Mouse (Mus musculus) hindbrain, embryonic 14.5 days (tissue): ENCODE measurements around the gene Pced1b. TPM values are rescaled to one million over a fixed set of nuclear protein-coding genes. Genes with fewer than 3 reads are reported as not detected.
A peak's percentile ranks its signal among the peaks of the same experiment; 100 is the strongest.

Source experiments
- ATAC-seq: fragments of 200-750 bp; cut with Nextera tagmentation; 2 replicates; pipeline ENCODE4 v1.8.0; 2017; ENCODE audit warnings: moderate number of reproducible peaks, mild to moderate bottlenecking, moderate TSS enrichment, moderate library complexity; ENCODE audit not compliant: low FRiP score
- DNase-seq: peaks from one replicate; pipeline ENCODE4 v3.0.0-alpha.2; 2015; ENCODE audit warnings: low spot score
- H3K27ac ChIP-seq: fragments of 300-500 bp; sonication (generic); 2 replicates; pipeline ENCODE4 v1.5.1; 2014; ENCODE audit warnings: mild to moderate bottlenecking, moderate library complexity
- H3K27me3 ChIP-seq: fragments of 300-500 bp; sonication (generic); 2 replicates; pipeline ENCODE4 v1.6.1; 2014; ENCODE audit warnings: mild to moderate bottlenecking, low read length, mixed read lengths; ENCODE audit not compliant: control insufficient read depth, insufficient read depth
- H3K36me3 ChIP-seq: fragments of 300-500 bp; sonication (generic); replicated peaks from 2 replicates; pipeline ENCODE4 v1.6.1; 2014; ENCODE audit not compliant: control insufficient read depth, insufficient read depth
- H3K4me1 ChIP-seq: fragments of 300-500 bp; sonication (generic); replicated peaks from 2 replicates; pipeline ENCODE4 v1.6.1; 2014; ENCODE audit warnings: antibody characterized with exemption, low read length, mixed read lengths; ENCODE audit not compliant: control insufficient read depth, insufficient read depth
- H3K4me2 ChIP-seq: fragments of 300-500 bp; sonication (generic); replicated peaks from 2 replicates; pipeline ENCODE4 v1.6.1; 2014; ENCODE audit warnings: mild to moderate bottlenecking, moderate library complexity
- H3K4me3 ChIP-seq: fragments of 300-500 bp; sonication (generic); replicated peaks from 2 replicates; pipeline ENCODE4 v1.5.1; 2014; ENCODE audit warnings: mild to moderate bottlenecking, low read length
- H3K9ac ChIP-seq: fragments of 300-500 bp; sonication (generic); 2 replicates; pipeline ENCODE4 v1.6.1; 2014
- H3K9me3 ChIP-seq: fragments of 300-500 bp; sonication (generic); 2 replicates; pipeline ENCODE4 v1.6.1; 2016; ENCODE audit warnings: low read length; ENCODE audit not compliant: control insufficient read depth
- WGBS: fragments of 180-500 bp; shearing (Covaris S2); extraction: QIAGEN DNeasy Blood & Tissue Kit; methylation state at CpG from one replicate; pipeline ENCODE4 v1.1.7; 2014; 5-methylcytosine and 5-hydroxymethylcytosine counted together
- polyA plus RNA-seq: library from polyadenylated mRNA; unstranded; fragments of >200 nt; fragmentation: Nextera tagmentation; extraction: Ambion mirVana; gene quantifications from 2 replicates; pipeline ENCODE4 v1.2.1, GENCODE M21; 2014

Pced1b gene
- polyA plus RNA-seq, 1 experiment from 2014 or later, result 5.8 TPM

- DNase-seq, result no peak
- peaks cover 3% of the 10 kb centered on the region; the same call in 1 of the 2 replicates for H3K9me3 ChIP-seq
- H3K27me3 ChIP-seq, result no peaks in the 10 kb centered on the region
- no peak for ATAC-seq
- H3K4me2 ChIP-seq, result no peak overlapping the region
- H3K4me3 ChIP-seq, result no peak overlapping the region
- no peak overlapping the region for H3K27ac ChIP-seq
- no peak overlapping the region for H3K9ac ChIP-seq
- 55% methylated on average over 9 of the region's 9 CpGs for WGBS
- no peaks in the 10 kb centered on the region for H3K36me3 ChIP-seq
- peaks cover 13% of the 10 kb centered on the region; the same call in 1 of the 2 replicates for H3K4me1 ChIP-seq
These were observed 68.5 kb downstream of the Pced1b start for GRCm38 (mm10) chr15:97315422-97315757.

DNA sequence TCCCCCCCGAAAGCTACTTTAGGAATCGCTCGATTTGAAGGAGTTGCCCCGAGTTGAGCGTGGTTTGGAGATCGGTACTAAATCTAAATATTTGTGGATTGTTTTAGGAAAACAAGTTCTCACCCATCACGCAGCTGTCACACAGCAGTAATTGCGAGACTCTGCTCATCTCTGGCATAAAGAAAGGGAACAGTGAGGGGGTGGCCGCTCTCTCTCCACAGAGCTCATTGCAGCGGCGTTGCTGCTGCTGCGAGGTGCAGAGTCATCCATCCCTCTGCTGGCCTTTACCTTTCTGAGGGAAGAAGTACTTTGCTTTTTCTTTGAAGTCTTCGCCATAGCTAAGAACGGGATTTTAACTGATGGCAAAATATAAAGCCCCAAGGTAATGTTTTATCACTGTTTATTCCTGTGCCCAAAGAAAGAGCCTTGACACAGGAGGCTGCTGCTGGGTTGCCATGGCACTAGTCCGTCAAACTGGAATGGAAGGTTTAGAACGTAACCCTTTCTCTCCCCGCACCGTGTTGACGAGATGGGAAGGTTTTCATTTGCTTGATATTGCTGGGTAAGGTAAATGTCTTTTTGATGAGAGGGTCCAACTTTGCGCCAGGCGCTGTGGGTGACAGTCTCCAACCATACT is 71.6 kb downstream of the Pced1b start:
- DNase-seq, result no peak
- Histone ChIP-seq H3K9ac (no peak overlapping the region), H3K36me3 (no peaks in the 10 kb centered on the region), H3K27ac (no peak overlapping the region), H3K4me2 (0 out of 2 replicates have a peak overlapping the region, but pooled peaks have one; percentile 17), H3K4me3 (no peak overlapping the region), H3K27me3 (no peaks in the 10 kb centered on the region), H3K4me1 (peaks cover 13% of the 10 kb centered on the region; the same call in 1 of the 2 replicates), H3K9me3 (peaks cover 3% of the 10 kb centered on the region; the same call in 1 of the 2 replicates)
- ATAC-seq, result no peak
- 77% methylated on average over 21 of the region's 21 CpGs for WGBS

- Histone ChIP-seq H3K9me3 (no peaks in the 10 kb centered on the region), H3K4me2 (no peak overlapping the region), H3K27ac (no peak overlapping the region), H3K27me3 (no peaks in the 10 kb centered on the region), H3K4me1 (no peaks in the 10 kb centered on the region), H3K36me3 (no peaks in the 10 kb centered on the region), H3K4me3 (no peak overlapping the region), H3K9ac (no peak overlapping the region)
- DNase-seq (no peak), ATAC-seq (no peak)
- WGBS, result 77% methylated on average over 5 of the region's 5 CpGs
These were observed 75.9 kb downstream of the Pced1b start for GRCm38 (mm10) chr15:97322821-97323220.

DNA sequence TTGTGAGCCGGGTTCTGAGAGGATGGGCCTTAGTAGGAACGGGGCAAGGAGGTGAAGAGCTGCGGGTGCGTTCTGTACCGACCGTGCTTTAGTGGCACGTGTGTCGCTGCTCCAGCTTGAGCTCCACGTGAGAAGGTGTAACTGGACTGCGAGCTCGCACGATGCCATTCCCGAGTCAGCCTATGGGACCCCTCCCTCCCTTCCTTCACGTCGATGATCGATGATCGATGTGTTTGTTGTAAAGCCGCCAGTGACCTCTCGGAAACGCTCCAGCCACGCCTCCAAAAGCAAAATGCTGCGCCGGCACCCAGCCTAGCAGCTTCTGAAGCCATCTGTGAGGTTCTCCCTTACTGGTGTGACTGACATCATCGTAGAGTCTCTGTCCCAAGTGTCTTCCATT is 76.6 kb downstream of the Pced1b start:
- no peaks in the 10 kb centered on the region for H3K9me3 ChIP-seq
- no peaks in the 10 kb centered on the region for H3K4me1 ChIP-seq
- H3K4me2 ChIP-seq, result no peak overlapping the region
- no peaks in the 10 kb centered on the region for H3K27me3 ChIP-seq
- H3K4me3 ChIP-seq, result no peak overlapping the region
- WGBS, result 76% methylated on average over 24 of the region's 24 CpGs
- DNase-seq (no peak), ATAC-seq (no peak)
- no peaks in the 10 kb centered on the region for H3K36me3 ChIP-seq
- H3K27ac ChIP-seq, result no peak overlapping the region
- H3K9ac ChIP-seq, result no peak overlapping the region

DNA sequence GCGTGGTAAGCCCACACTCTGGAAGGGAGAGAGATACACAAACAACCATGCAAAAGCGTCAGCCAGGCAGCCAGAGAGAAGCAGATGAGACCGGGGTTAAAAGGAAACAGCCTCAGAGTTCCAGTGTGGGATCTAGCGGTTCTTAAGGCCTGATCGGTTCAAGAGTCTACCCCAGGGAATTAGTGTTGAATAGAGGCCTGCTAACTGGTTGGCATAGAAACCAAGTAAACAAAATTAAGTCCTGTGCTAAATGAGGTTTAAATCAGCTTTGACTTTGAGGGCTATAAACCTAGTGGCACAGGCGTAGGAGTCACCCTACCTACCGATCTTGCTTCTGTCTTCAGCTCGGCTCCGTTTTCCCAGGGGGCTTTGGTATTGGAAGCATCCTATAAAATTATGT is 77.4 kb downstream of the Pced1b start:
- Histone ChIP-seq H3K27ac (0 out of 2 replicates have a peak overlapping the region, but pooled peaks have one; percentile 7), H3K27me3 (no peaks in the 10 kb centered on the region), H3K4me3 (no peak overlapping the region), H3K4me2 (no peak overlapping the region), H3K9ac (no peak overlapping the region), H3K36me3 (no peaks in the 10 kb centered on the region), H3K4me1 (no peaks in the 10 kb centered on the region), H3K9me3 (no peaks in the 10 kb centered on the region)
- no peak for DNase-seq
- 58% methylated on average over 9 of the region's 9 CpGs for WGBS
- no peak for ATAC-seq

DNA sequence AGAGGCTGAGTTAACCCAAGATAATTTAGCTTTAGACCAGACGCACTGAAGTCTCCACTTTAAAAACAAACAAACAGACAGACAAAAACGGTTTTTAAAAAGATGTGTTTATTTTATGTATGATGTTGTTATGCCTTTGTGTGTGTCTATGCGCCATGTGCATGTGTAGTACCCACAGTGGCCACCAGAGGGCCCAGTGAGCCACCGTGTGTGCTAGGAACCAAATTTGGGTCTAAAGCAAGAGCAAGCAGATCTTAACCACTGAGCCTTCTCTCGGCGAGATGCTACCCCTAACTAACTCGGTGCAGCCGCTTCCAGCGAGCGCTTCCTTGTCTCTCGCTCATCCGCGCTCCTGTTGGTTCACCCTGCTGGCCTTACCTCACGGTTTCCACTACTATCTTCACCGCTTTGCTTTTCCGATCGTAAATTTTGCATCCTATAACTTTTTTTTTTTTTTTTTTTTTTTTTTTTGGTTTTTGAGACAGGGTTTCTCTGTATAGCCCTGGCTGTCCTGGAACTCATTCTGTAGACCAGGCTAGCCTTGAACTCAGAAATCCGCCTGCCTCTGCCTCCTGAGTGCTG is 80.7 kb downstream of the Pced1b start:
- DNase-seq, result no peak
- no peak overlapping the region for H3K9ac ChIP-seq
- 72% methylated on average over 18 of the region's 18 CpGs for WGBS
- H3K27me3 ChIP-seq, result no peaks in the 10 kb centered on the region
- H3K9me3 ChIP-seq, result no peaks in the 10 kb centered on the region
- ATAC-seq, result no peak
- no peak overlapping the region for H3K4me3 ChIP-seq
- H3K36me3 ChIP-seq, result no peaks in the 10 kb centered on the region
- no peaks in the 10 kb centered on the region for H3K4me1 ChIP-seq
- H3K4me2 ChIP-seq, result no peak overlapping the region
- no peak overlapping the region for H3K27ac ChIP-seq

DNA sequence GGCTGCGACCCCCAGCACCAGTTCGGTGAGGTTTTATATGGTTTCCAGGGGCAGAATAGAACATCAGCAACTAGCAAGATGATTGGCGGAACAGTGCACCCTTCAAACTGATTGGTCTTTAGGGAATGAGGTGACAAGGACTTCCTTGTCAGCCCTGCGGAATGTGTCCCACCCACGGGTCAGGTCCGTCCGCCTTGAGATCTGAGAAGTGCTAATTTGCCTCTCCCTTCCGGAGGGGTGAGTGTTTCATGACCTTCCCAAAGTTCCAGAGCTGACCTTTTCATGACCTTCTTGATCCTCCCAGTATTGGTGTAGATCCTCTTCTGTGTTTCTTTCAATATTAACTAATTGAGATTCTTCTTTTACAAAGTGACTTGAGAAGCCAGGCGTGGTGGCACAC is 85.7 kb downstream of the Pced1b start:
- Histone ChIP-seq H3K9me3 (no peaks in the 10 kb centered on the region), H3K4me2 (no peak overlapping the region), H3K4me3 (no peak overlapping the region), H3K27ac (no peak overlapping the region), H3K36me3 (no peaks in the 10 kb centered on the region), H3K27me3 (no peaks in the 10 kb centered on the region), H3K9ac (no peak overlapping the region), H3K4me1 (no peaks in the 10 kb centered on the region)
- ATAC-seq, result no peak
- DNase-seq, result no peak
- WGBS, result 69% methylated on average over 9 of the region's 9 CpGs

GRCm38 (mm10) chr15:97337636-97338352 is 90.9 kb downstream of the Pced1b start:
- no peak overlapping the region for H3K9ac ChIP-seq
- peak overlapping the region; percentile 47 for H3K4me2 ChIP-seq
- H3K4me1 ChIP-seq, result 0 out of 2 replicates have a peak, but pooled peaks cover 5% of the 10 kb centered on the region
- 34% methylated on average over 14 of the region's 14 CpGs for WGBS
- H3K4me3 ChIP-seq, result 0 out of 2 replicates have a peak overlapping the region, but pooled peaks have one; percentile 15
- H3K27me3 ChIP-seq, result no peaks in the 10 kb centered on the region
- no peaks in the 10 kb centered on the region for H3K36me3 ChIP-seq
- no peak for DNase-seq
- ATAC-seq, result no peak
- H3K27ac ChIP-seq, result no peak overlapping the region
- peaks cover 21% of the 10 kb centered on the region; the same call in 1 of the 2 replicates for H3K9me3 ChIP-seq

- peak overlapping the region; percentile 15; the same call in 1 of the 2 replicates for H3K4me3 ChIP-seq
- WGBS, result 6% methylated on average over 17 of the region's 17 CpGs
- ATAC-seq (no peak), DNase-seq (no peak)
- no peaks in the 10 kb centered on the region for H3K27me3 ChIP-seq
- no peak overlapping the region for H3K9ac ChIP-seq
- peak overlapping the region; percentile 47 for H3K4me2 ChIP-seq
- H3K27ac ChIP-seq, result no peak overlapping the region
- peaks cover 21% of the 10 kb centered on the region; the same call in 1 of the 2 replicates for H3K9me3 ChIP-seq
- H3K36me3 ChIP-seq, result no peaks in the 10 kb centered on the region
- 0 out of 2 replicates have a peak, but pooled peaks cover 5% of the 10 kb centered on the region for H3K4me1 ChIP-seq
These were observed 91.6 kb downstream of the Pced1b start for GRCm38 (mm10) chr15:97338377-97339060.
